Mouse (Mus musculus): Measurements from ENCODE around the gene Brca1.

GRCm38 (mm10) chr11:101460321-101460720 is 91.4 kb downstream of the Brca1 start:
- TF ChIP-seq POLR2A (IDR thresholded peaks at IDR 0.05; ENCODE audit: borderline replicate concordance, low read depth, low read length) (no peak), CTCF (IDR thresholded peaks at IDR 0.05; ENCODE audit: low read depth, low read length) (no peak)
